Mouse (Mus musculus) megakaryocyte, adult 5-6 weeks (primary cell): Measurements from ENCODE around the gene Plgrkt. TPM values are rescaled to one million over a fixed set of nuclear protein-coding genes. Genes with fewer than 3 reads are reported as not detected.

Source experiments
- ATAC-seq: 2 replicates; pipeline ENCODE4 v1.8.0; 2016; ENCODE audit warnings: mild to moderate bottlenecking, inconsistent platforms; ENCODE audit not compliant: poor library complexity, severe bottlenecking
- total RNA-seq, 2 experiments: library from RNA; stranded (forward) in 1 of 2; stranded (reverse) in 1 of 2; fragments of 153-499, 151-499 nt in 1 of 2; fragments of 221-1000, 200-1000 nt in 1 of 2; gene quantifications; 2 replicates each; pipeline versions ENCODE4 v1.2.3 to v1.2.4; 2015 to 2017

Gene Plgrkt
- total RNA-seq, 2 experiments from 2014 or later = 50.8 to 66.4 TPM

DNA sequence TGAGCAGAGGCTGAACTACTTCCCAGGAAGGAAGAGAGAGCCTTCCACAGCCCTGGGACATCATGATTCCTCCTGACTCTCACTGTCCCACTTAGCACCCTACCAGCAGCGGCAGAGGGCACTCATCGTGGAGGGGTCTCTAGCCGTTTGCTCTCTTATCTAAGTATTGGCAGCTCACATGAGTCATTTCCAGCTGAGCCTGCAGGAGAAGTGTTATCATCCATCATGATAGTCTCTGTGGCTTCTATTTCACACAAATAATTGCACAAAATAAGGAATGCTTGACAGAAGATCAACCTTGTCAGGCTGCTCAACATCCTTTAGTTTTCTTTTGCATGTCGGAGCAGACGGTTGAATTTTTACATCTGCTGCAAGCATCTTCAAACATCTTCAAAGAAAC lies 6.9 kb downstream of the Plgrkt start:
- no peak for ATAC-seq

DNA sequence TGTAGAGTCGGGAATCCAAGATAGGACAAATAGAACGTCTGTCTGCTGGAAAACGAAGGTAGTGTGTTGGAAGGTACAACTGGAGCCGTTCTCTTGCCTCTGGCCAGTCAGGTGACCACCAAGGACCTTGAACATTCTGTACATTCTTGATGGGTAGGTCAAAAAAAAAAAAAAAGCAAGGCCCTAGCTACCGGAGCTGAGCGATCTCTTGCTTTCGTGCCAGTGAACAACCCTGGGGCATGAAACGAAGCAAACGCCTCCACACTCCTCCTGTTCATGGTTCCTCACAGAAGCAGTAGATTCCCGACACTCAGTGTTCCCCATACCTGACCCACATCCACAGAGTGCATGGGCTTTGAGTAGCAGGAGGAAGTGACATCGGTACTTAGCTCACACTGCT lies 10.9 kb downstream of the Plgrkt start:
- no peak for ATAC-seq

DNA sequence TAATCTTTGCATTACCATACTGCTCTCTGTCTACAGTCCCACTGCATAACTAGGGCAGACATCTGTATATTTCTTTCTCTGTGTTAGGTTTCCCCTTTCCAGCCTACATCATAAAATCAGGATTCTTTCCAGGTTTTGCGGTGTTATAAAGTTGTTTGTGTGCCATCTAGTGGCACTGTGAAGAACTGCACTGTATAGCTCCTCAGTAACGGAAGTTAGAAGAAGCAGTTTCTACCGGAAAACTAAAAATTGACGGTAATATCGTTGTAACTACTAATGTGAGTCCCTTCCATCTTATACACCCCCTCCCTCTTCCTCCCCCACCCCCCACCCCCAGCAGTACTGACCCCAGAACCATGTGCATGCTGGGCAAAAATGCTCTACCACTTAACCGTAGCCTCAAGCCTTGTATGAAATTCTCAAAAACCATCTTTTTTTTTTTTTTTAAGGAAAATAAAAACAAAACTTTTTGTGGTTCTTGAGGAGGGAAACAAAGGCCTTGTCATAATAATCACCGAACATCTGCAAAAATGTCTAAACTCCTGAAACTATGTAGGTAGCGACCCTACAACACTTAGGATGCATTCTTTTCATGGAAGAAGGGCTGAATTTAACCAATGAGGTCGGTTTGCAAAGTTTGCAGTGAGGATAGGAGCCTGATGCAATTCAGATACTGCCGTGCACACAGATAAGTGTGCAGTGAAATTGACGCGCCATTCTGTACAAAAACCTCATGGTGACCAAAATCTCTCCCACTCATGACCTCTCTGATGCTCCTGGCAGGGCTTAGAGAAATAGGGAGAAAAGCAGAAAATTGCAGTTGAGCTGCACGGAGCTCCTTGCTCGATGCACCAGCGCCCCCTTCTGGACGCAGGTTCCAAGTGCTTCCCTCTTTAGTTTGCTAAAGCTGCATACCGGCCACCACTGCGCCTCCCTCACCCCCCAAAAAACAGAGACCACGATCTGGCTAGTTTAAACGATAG lies 12.0 kb downstream of the Plgrkt start:
- ATAC-seq = peak; percentile 97

DNA sequence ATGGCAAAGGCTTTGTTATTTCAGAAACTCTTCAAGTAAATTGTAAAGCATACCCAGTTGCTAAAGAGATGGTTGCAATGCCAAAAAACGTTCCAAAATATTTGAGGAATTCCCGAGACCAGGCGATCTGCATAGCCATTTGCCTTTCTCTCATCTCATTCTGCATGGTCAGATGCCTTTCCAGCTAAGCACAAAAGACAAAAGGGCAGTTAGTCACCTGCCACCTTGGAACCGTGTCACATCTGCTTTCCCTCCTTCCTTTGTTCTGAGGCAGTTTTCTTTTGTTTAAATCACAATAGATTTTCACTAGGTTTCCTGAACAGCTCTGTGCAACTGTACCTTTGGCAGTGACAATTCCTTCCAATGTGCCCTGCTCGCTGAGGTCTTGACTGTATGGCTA lies 16.2 kb downstream of the Plgrkt start:
- ATAC-seq = no peak

DNA sequence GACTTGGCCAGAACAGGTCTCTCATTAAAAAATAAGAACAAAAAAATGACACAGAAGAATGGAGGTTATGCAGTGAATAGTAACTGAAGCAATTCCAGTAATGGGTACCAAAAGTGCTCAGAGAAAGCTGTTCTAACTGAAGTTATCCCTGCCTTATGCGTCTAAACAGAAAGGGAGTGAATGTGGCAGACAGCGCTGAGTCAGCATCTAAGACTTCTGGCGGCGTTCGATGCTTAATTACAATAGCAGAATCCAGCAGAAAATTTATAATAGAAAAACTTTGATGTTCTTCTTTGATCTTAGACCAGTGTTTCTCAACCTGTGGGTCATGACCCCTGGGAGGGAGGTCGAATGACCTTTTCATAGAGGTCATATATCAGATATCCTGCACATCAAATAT lies 21.6 kb downstream of the Plgrkt start:
- ATAC-seq = no peak

DNA sequence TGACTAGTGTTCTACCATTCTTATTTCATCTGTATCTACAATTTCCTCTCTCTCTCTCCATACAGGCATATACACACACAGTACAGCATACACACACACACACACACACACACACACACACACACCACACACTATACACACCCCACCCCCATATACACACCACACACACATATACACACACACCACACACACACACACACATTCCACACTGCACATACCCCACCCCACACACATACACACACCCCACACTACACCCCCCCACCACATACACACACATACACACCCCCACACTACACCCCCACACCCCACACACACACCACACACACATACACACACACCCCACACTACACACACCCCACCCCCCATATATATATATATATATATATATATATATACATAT lies 22.3 kb downstream of the Plgrkt start:
- no peak for ATAC-seq

DNA sequence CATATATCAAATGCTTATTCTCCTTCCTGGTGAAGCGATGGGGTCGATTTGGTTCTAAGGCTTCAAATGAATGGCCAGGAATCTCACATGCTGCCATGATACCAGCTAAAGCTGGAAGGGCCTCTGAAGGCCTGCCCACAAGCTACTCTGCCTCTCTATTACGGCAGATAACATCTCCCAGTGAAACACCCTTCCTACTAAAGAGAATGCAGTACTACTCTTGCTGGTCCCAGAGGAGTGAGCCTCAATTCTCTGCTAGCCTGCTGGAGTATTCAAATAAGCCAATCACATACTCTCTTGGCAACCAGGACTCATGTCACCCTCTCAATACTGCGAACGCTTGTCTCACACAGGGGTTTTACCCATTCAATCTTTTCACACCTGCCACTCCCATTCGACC lies 24.9 kb downstream of the Plgrkt start:
- no peak for ATAC-seq

DNA sequence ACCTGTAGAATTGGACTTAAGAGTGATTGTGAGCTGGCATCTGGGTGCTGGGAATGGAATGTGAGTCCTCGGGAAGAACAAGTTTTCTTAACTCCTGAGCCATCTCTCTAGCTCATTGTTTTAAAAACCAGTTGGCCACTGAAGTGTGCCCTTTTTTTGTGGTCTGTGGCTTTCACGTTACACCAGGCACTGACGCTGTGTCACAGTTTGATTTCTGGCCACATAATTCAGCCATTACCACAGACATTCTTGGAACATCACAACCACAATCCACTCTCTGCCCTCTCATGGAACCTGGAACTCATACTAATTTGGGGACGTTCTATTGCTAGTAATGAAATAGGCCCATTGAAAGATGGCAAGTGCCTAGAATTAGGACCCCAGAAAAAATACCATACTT lies 26.2 kb downstream of the Plgrkt start:
- ATAC-seq = no peak

DNA sequence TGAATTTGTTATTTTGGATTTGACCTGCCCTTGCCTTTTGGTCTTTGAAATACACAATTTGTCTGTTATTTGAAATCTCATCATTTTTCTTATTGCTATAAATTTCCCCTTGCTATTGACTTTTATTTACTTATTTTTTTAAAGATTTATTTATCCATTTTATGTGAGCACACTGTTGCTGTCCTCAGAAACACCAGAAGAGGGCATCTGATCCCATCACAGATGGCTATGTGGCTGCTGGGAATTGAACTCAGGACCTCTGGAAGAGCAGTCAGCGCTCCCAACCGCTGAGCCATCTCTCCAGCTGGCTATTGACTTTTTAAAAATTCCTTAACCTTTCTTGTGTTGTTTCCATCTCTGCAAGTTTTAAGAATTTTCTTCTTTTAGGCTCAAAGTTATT lies 30.6 kb downstream of the Plgrkt start:
- no peak for ATAC-seq

DNA sequence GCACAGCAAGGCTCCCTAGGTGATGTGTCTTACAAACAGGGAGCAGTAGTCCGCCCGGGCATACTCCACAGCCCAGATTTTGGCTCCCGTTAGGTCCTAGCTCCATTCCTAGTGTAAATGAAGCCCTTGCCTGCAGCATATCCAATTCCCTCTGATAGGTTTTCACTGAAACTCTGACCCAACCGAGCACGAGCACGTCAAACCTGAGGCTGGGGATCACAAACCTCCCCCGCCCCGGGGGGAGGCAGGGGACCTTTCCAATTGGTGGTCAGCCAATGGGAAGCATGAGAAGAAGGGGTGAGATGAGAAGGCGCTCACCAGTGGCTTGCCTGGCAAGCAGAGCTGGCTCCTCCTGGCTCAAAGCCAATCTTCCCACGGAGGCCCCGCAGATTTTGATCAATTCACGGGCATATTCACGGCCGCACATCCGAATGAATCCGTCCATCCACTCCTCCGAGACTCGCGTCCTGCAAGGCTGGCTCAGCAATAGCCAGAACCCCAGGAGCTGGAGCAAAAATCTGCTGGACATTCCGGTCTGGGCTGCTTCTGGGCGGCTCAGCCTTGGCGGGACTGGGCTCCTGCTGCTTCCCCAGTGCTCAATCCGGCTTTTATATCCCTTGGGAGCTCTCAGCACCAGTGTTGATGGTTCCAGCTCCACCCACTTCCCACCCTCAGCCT lies 33.0 kb downstream of the Plgrkt start, which contains the start of gene Rln1:
Gene Rln1 (minus strand): TSS at position 603 of the 678 bp plus-strand sequence.
- ATAC-seq = no peak

DNA sequence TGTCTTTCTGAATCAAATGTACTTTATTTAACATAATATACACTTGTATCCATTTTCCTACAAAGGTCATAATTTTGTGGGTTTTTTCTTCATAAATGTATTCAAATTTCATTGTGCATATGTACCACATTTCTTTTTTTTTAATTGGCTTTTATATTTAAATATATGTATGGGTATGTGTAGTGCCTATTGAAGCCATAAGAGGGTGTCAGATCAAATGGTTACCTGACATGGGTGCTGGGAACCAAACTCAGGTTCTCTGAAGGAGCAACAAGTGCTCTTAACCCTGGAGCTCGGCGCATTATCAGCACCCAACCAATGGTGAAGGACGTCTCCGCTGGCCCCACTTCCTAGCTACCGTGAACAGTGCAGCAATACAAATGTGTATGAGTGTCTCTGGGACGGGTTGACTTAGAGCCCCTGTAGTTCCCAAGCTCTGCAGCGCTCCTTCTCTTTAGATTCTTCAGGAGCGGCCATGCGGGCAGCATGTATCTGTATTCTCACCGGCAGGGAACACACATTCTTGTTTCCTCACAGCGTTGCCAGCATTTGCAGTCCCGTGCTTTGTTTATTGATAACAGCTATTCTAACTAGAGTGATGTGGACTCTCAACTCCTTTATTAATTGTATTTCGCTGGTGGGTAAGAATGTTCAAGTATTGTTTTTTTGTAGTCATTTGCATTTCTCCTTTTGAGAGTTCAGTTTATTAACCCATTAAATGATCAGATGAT lies 40.2 kb downstream of the Plgrkt start:
- ATAC-seq = no peak

DNA sequence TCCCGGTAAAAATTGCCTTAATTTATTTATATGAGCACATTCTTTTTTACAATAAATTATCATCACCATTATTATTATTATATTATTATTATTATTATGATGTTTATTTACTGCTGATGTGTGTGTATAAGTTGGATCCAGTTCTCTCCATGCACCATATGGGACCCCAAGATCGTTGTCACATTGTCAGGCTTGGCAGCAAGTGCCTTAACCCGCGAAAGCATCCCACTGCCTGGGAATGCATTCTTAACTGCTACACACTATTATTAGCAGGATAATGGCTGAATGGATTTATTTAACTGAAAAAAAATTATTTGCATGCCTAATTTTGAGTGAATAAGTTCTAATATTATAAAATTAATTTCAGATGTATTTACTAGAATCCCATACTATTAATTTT lies 40.8 kb downstream of the Plgrkt start:
- no peak for ATAC-seq

DNA sequence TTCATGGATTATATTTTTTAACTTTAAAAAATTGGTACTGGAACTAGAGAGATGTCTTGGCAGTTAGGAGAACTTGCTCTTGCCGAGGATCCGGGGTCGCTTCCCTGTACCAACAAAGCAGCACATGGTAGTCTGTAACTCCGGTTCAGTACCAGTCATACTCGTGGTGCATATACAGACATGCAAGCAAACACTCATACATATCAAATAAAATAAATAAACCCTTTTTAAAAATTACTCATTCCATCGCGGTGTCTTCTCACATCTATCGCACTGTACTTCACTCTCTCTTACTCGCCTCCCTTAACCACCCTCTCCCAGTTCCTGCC lies 41.4 kb downstream of the Plgrkt start:
- no peak for ATAC-seq

DNA sequence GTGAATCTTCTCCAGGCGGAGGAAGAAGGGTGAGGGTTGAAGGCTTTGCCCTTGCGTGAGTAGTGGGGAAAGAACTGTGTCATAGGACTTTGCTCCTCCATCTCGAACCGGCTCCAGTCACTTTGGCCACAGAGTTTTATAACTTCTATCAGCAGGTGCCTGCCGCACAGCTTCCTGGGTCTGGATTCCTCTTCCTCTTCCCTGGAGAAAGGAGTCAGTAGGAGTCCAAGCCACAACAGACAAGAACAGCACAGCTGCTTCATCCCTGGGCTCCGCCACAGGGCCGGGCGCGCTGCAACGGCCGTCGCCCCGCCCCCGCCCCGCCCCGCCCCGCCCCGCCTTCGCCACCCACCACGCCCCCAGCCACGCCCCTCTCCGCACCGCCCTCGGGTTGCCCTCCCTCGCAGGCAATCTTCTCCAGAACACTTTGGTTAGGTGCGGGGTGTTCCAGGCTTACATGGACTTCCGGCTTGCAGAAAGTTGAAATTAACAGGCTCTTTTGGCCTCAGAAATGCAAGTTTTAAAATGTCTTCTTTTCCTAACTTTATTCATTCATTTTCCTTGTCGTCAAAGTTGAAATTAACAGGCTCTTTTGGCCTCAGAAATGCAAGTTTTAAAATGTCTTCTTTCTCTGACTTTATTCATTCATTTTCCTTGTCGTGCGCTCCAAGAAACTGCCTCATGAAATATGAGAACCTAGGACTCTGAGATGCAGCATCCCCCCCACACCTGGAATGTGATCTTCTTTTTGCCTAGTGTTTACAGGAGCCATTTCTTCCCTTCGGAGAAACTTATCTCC lies 41.9 kb downstream of the Plgrkt start, which contains the start of gene Insl6:
Gene Insl6 (minus strand): TSS at position 304 of the 799 bp plus-strand sequence.
- ATAC-seq = peak; percentile 92

DNA sequence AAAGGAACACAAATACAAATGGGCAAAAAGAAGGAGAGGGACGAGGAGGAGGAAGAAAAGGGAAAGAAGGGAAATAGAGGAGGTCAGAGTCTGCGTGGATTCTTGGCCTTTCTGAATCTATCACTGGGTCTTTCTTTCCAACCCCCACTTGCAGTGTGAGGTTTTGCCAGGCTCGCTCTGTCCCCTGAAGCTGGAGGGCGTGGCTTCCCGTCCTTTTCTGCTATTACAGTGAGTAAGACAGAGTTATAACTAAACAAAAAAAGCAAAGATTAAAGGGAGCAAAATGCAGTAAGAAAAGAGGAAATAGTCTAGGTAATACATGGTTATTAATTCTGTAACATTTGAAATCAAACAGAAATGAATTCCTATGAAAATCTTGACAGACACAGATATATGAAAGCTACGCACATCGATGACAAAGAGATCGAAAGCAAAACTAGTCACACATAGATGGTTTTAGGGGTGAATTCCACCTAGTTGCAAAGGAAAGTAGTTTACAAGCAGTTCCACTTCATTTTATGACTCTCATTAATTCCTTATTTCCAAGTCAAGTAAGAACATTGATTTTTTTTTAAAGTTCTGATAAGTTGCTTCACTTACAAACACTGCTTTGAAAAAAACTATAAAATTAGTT lies 43.7 kb downstream of the Plgrkt start:
- ATAC-seq = no peak

DNA sequence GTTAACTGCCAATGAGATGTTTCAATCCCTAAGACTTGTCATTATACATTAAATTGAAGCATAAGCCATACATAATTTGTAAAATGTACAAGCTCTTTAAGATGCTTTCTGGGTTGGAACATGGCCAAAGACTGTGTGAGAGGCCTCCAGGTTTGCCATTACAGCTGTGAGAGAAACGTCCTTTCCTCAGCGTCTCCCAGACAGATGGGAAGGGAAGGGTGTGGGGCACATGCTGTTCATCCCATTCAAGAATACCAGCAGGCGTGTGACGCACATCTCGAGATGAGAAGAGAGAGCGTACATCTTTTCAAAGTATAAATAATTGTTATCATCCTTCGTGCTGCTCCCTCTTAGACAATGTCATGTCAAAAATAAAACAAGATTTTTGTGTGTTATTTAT lies 54.5 kb downstream of the Plgrkt start:
- no peak for ATAC-seq

DNA sequence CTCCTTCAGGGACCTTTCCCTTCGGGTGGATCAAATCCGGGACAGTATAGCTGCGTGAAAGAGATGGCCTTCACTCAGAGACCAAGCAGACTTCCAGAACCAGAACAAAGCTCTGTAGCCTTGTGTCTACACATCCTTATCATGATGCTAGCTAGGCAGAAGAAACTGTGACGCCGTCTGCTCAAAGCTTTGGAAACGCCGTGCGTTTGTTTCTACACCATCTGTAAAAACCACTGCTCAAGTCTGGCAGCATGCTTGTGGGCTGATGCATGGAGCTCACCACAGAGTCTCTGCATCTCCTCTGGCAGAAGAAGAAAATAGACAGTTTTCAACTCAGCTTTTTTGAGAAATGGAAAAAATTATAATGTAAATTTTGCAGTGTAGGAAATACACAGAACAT lies 55.4 kb downstream of the Plgrkt start:
- ATAC-seq = no peak

DNA sequence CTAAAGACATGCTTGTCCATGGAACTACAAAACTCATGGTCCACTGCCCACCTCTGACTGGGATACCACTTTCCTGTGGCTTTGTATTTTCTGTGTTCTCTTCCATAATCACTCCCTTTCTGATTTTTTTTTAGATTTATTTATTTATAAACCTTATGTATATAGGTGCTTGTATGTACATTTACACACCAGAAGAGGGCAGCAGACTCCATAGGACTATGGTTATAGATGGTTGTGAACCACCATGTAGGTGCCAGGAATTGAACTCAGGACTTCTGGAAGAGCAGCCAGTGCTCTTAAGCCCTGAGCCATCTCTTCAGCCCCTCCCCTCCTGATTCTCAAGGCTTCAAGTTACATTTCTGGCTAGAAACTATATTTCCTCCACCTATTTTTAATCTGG lies 58.4 kb downstream of the Plgrkt start:
- no peak for ATAC-seq

DNA sequence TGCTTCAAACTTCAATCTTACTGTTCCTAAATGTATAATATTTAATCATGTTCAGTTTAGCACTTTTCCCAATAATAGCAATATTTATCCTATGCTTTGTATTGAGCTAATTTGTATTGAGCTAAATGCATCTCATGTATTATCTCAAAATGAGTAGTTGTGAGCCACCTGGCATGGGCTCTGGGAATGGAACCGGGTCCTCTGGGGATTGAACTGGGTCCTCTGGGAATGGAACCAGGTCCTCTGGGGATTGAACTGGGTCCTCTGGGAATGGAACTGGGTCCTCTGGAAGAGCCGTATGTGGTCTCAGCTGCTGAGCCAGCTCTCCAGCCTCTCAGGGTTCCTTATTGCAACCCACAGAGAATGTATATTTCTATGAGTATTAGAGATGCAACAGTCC lies 65.1 kb downstream of the Plgrkt start:
- ATAC-seq = no peak

DNA sequence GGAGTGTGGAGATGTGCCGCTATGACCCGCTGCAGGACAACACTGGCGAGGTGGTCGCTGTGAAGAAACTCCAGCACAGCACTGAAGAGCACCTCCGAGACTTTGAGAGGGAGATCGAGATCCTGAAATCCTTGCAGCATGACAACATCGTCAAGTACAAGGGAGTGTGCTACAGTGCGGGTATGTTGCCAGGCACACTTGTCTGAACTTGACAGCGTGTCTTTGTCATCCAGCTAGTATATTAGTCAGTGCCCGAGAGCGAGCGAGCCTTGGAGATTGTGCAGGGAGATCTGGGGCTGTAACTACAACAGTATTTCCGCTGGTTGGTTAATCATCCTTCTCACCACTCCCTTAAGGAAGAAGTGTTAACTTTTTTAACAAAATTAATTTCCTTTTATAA lies 66.3 kb downstream of the Plgrkt start:
- no peak for ATAC-seq
